ENCODE assay signal across 13 mouse cellular contexts in the genomic region with DNA sequence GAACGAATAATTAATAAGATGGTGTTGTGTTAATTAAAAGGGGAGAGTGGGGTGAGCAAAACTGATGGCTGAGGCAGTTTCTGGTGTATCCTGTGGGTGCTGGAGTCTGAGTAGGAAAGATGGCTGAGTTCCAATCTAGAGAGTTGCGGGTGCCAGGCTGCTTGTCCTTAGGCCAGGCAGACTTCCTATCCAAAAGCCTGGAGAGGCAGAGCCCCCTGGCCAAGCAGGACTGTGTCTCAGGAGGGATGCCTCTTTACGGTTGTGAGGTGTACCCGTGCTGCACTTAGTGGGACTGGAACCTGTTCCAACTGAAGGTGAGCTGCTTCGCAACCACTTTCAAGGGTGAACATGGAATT.
"Had no signal": no experiment of that assay in that cellular context is flagged by ENCODE, and none has a peak within 500 bp of the region (broad histone marks: within the 10 kb centered on the region; RNA-seq: fewer than 3 reads in every experiment).

No protein-coding gene starts in this region.

- H3K9ac ChIP-seq: liver, embryonic 13.5 days; midbrain, embryonic 13.5 days; stomach, embryonic 15.5 days had no signal

- H3K36me3 ChIP-seq: liver, embryonic 13.5 days; midbrain, embryonic 10.5 days; midbrain, embryonic 13.5 days; stomach, embryonic 15.5 days had no signal

- H3K4me3 ChIP-seq: liver, embryonic 13.5 days; megakaryocyte, embryonic 14.5 days; midbrain, embryonic 10.5 days; midbrain, embryonic 13.5 days; myocyte; stomach, embryonic 15.5 days had no signal

- H3K9me3 ChIP-seq: liver, embryonic 13.5 days; megakaryocyte, embryonic 14.5 days; midbrain, embryonic 10.5 days; midbrain, embryonic 13.5 days; stomach, embryonic 15.5 days had no signal

- H3K27ac ChIP-seq: kidney, postnatal 0 days; liver, embryonic 13.5 days; midbrain, embryonic 10.5 days; midbrain, embryonic 13.5 days; stomach, embryonic 15.5 days had no signal

- H3K4me1 ChIP-seq: midbrain, embryonic 10.5 days; midbrain, embryonic 13.5 days; stomach, embryonic 15.5 days had no signal

- H3K27me3 ChIP-seq: liver, embryonic 13.5 days; megakaryocyte, embryonic 14.5 days; midbrain, embryonic 13.5 days; stomach, embryonic 15.5 days had no signal

- DNase-seq: kidney, adult 2 months; kidney, postnatal 25 days; liver, embryonic 13.5 days; lung, adult 2 months; right cerebral cortex, postnatal 14 days; spleen, adult 18-20 months; thymus, postnatal 25 days had no signal

- H3K4me2 ChIP-seq: liver, embryonic 13.5 days; midbrain, embryonic 13.5 days; stomach, embryonic 15.5 days had no signal
